Mouse (Mus musculus) kidney, adult 2 months (tissue): ENCODE measurements around the gene Atp2a3.
A peak's percentile ranks its signal among the peaks of the same experiment; 100 is the strongest.

Experiments
- CTCF ChIP-seq: fragments of 200-500 bp; conservative IDR thresholded peaks from 2 replicates; pipeline ENCODE4 v1.5.1; 2011; ENCODE audit warnings: low read depth, mild to moderate bottlenecking, control low read depth, low read length, moderate library complexity, mixed read lengths; ENCODE audit not compliant: insufficient read depth, insufficient read length
- POLR2A ChIP-seq: fragments of 200-500 bp; IDR thresholded peaks from one replicate; pipeline ENCODE4 v1.6.1; 2011; ENCODE audit warnings: low read depth, low read length, control low read depth

- TF ChIP-seq CTCF (peak; percentile 70), POLR2A (no peak)
Observed at GRCm38 (mm10) chr11:72940208-72941143, 20.5 kb upstream of the Atp2a3 start.
